Mouse (Mus musculus): ENCODE results near the gene Slmap. TPM values are rescaled to one million over a fixed set of nuclear protein-coding genes. Genes with fewer than 3 reads are reported as not detected.
"Not testable (repeated sequence)": the region's sequence is repeated elsewhere in the genome, so short reads cannot be mapped to it uniquely, and the experiment has no call there.

The Slmap gene
- total RNA-seq, 2 experiments from 2014 or later: 113 to 116 TPM

DNA sequence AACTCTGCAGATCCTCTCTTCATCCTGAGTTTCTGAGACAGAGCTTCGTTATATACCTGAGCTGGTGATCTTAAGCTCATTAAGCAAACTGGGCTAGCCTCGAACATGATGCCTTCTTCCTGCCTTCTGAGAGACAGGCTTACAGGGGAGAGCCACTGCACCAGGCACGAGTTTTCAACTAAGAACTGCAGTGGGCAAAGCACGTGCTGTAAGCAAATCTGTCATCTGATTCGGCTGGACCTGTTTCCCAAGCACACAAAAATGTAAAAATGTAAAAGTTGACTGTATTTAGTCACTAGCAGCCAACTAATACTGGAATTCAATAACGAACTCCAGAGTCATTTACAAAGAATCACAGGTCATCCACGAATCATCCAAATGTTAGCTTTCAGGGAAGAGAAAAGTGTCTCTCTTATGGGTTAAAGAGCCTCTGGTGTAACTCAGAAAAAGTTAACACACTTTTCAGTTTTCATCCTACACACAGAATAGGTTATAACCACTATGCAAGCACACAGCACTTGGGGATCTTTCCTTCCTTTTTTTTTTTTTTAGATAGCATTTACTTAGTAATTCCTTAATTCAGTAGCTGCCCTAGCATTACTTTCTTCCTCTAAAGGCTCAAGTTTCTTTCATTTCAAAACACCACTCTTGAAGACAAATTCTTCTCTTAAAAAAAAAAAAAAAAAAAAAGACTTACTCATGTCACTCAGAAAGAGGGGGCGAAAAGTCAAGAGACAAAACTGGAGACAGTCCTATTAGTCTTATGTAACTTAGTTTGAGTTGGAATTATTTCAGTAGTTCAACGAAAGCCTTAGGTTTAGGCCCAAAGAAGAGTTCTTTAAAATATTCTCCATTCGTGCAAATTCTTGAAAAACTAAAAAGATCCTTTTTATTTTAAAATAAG is 3.1 kb downstream of the Slmap start:
- Histone ChIP-seq H3K27ac (no peak overlapping the region), H3K4me3 (peak overlapping the region; percentile 22; the same call in 1 of the 2 replicates)
- intact Hi-C loops (cut with DNase I): loop anchor here (2.0 kb wide), 1 partner anchor 107 kb away; the partner anchor contains the start of gene Arf4
- no peak for TF ChIP-seq CTCF (IDR thresholded peaks at IDR 0.05)
- no peak for DNase-seq (ENCODE audit: extremely low spot score in 1 of 2, low spot score in 2 of 2)

DNA sequence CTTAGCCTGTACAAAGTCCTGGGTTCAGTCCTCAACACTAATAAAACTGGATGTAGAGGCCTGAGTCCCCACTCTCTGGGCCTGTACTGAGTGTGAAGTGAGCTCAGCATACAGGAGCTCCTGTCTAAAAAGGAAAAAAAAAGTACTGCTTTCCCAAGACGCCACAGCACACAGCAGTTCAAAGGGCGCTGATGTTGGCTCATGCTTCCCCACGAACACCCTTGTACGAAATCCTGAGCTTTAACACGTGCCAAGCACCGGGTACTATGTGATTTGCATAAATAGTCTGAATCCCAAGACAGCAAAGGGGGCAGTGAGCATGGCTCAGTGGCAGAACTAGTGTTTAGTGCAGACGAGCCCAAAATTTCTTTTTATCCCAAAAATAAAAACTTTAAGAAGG is 4.4 kb downstream of the Slmap start:
- intact Hi-C loops (cut with DNase I): no loop called here

DNA sequence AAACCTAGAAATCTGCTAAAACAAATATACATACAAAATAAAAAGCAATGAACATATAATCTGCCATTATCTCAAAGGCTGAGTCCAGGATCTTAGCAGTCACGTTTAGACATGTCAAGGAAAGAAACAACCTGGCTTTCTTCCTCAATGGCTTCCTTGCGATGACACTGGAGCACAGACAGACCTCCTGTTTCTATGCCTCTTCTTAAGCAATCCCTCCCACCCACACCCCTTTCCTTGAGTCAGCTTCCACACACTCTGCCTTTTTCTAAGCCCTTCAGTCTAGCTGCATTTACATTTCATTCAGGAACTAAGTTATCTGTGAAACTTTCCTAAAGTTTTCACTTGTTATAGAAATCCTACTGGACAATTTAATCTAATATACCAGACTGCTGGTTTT is 6.4 kb downstream of the Slmap start:
- H3K4me3 ChIP-seq: no peak overlapping the region
- intact Hi-C loops (cut with DNase I): no loop called here
- H3K27ac ChIP-seq: no peak overlapping the region
- TF ChIP-seq CTCF (IDR thresholded peaks at IDR 0.05): no peak
- DNase-seq (ENCODE audit: extremely low spot score in 1 of 2, low spot score in 2 of 2): no peak

More for the DNA sequence above, 4.4 kb downstream of the Slmap start:
- H3K27ac ChIP-seq: no peak overlapping the region
- DNase-seq (ENCODE audit: extremely low spot score in 1 of 2, low spot score in 2 of 2): no peak
- no peak for TF ChIP-seq CTCF (IDR thresholded peaks at IDR 0.05)
- H3K4me3 ChIP-seq: no peak overlapping the region

DNA sequence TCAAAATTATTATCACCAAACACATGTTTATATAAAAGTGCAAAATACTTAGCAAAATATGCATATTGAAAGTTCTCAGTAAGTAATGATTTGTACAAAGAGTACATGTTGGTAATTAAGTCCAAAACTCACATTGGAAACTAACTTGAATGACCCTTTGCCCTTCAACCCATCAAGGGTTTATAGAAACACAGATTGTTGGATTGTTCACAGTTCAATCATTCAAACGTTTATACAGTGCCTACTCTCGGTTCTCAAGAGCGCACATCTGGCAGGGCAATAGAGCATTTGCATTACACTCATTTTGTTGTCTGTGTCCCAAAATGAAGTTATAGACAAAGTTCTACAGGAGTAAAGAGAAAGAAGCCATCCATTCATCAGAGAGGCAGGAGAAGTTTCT is 8.8 kb downstream of the Slmap start:
- no peak for DNase-seq (ENCODE audit: extremely low spot score in 1 of 2, low spot score in 2 of 2)
- H3K27ac ChIP-seq: no peak overlapping the region
- intact Hi-C loops (cut with DNase I): no loop called here
- H3K4me3 ChIP-seq: no peak overlapping the region
- no peak for TF ChIP-seq CTCF (IDR thresholded peaks at IDR 0.05)

DNA sequence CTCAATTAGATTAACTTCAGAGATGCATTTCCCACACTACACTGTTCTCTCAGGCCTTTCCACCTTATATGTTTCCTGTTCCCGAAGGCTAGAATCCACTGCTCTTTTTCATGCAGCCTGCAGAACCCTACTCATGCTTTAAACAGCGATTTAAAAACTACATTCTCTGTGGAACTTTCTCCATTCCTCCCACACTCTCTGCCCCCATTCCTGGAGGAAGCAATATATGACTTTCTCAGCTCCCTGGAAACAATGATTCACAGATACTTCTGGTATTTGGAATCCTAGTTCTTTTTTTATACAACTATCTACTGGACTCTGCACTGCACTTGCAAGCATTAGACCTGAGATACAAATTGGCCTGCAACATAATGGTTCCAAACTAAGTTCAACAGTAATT is 11.6 kb downstream of the Slmap start:
- intact Hi-C loops (cut with DNase I): no loop called here
- no peak; the same call in 1 of the 2 replicates for TF ChIP-seq CTCF (IDR thresholded peaks at IDR 0.05)
- no peak overlapping the region for H3K27ac ChIP-seq
- H3K4me3 ChIP-seq: no peak overlapping the region
- DNase-seq (ENCODE audit: extremely low spot score in 1 of 2, low spot score in 2 of 2): peak in 1 of 2 experiments; percentile 29

DNA sequence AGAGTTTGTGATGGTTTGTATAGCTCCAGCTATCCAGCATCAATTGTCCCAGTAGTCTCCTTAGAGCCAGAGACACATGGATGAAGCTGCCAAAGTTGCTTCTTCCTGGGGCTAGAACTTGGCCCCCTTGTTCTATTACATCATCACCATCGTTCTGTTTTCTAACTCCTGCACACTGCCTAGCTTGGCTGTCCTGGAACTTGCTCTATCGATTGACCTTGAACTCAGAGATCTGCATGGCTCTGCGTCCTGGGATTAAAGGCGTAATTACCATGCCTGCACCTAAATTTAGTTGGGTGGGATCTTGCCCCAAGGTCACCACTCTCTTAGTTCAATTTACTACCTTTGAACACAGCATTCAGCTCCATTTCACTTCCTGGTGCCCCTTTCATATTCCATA is 14.9 kb downstream of the Slmap start:
- intact Hi-C loops (cut with DNase I): no loop called here
- DNase-seq (ENCODE audit: extremely low spot score in 1 of 2, low spot score in 2 of 2): no peak
- no peak for TF ChIP-seq CTCF (IDR thresholded peaks at IDR 0.05)

DNA sequence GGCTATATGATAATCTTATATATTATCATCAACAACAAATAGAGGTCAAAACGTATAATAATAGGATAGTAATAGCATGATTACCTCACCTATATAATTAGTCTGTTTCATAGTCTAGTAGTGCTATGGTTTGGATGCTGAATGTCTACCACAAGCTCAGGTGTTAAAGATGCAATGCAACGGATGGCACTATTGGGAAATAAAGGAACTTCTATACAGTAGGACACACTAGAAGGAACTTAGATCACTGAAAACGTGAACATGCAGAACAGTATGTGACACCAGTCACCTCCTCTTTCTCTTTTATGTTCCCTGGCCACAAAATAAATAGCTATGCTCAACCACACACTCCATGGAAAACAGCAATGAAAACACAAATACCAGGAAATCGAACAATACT is 16.9 kb downstream of the Slmap start:
- Histone ChIP-seq H3K4me3 (no peak overlapping the region), H3K27ac (no peak overlapping the region)
- no peak for DNase-seq (ENCODE audit: extremely low spot score in 1 of 2, low spot score in 2 of 2)
- no peak for TF ChIP-seq CTCF (IDR thresholded peaks at IDR 0.05)
- intact Hi-C loops (cut with DNase I): no loop called here

More for the DNA sequence above, 14.9 kb downstream of the Slmap start:
- Histone ChIP-seq H3K4me3 (no peak overlapping the region), H3K27ac (no peak overlapping the region)

DNA sequence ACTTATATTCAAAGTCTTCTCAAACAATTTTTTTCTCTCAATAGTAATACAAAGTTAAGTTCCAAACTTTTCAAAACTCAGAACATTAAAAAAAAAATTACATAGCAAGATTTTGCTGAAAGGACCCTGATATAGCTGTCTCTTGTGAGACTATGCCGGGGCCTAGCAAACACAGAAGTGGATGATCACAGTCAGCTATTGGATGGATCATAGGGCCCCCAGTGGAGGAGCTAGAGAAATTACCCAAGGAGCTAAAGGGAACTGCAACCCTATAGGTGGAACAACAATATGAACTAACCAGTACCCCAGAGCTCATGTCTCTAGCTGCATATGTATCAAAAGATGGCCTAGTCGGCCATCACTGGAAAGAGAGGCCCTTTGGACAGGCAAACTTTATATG is 18.5 kb downstream of the Slmap start:
- H3K27ac ChIP-seq; intact Hi-C loops (cut with DNase I); DNase-seq (ENCODE audit: extremely low spot score in 1 of 2, low spot score in 2 of 2); H3K4me3 ChIP-seq: not testable (repeated sequence)

DNA sequence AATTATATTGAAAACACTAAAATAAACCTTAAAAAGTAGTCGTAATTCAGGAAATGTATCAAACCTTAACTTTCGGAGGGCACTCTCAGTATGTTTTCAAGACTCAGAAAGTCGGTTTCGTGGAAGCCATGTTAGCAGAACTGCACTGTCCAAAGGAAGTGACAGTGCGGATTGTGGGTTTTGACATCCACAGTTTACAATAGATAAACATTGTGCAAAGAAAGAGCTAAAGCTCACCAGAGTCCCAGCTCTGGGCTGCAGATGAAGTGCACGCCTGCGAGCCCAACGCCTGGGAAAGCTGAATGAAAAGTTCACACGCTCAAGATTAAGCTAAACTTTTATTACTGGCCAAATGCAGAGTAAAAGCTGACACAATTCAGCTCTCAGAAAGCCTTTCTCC is 18.9 kb downstream of the Slmap start:
- no peak for TF ChIP-seq CTCF (IDR thresholded peaks at IDR 0.05)
- intact Hi-C loops (cut with DNase I): no loop called here
- DNase-seq (ENCODE audit: extremely low spot score in 1 of 2, low spot score in 2 of 2): no peak
- H3K4me3 ChIP-seq: no peak overlapping the region
- H3K27ac ChIP-seq: no peak overlapping the region

DNA sequence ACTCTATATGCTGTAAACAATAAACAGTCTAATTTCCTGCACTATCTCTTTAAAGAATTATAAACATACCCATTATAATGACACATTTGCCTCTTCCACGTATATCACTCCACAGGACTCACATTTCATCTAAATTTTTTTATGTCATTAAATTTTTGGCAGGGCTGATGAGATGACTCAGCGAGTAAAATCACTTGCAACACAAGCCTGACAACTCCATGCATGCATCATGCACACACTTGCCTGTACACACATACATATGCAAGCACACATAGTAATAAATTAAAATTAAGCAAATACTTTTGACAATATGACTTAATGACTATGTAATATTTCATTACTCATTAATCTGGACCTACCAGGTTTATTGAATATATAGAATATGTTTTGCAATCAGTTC is 24.2 kb downstream of the Slmap start:
- intact Hi-C loops (cut with DNase I): no loop called here
- no peak for DNase-seq (ENCODE audit: extremely low spot score in 1 of 2, low spot score in 2 of 2)
- Histone ChIP-seq H3K4me3 (no peak overlapping the region), H3K27ac (no peak overlapping the region)
- no peak for TF ChIP-seq CTCF (IDR thresholded peaks at IDR 0.05)

DNA sequence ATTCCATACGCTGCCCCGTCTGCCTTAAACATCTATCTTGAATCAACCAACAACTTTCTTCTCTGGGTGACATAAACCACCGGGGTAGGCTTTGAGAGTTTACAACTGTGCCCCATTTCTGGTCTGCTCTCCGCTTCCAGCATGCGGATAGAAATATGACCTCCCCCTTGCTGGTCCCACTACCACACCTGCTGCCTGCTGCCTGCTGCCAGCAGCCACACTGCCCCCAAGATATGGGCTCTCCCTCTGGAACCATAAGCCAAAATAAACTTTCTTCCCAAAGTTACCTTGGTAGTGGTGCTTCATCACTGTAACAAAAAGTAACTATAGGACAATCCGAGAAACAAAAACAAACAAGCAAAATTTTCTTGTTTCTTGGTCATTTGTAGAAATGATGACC is 26.6 kb downstream of the Slmap start:
- no peak for DNase-seq (ENCODE audit: extremely low spot score in 1 of 2, low spot score in 2 of 2)
- intact Hi-C loops (cut with DNase I): no loop called here
- no peak overlapping the region for H3K27ac ChIP-seq
- TF ChIP-seq CTCF (IDR thresholded peaks at IDR 0.05): no peak
- no peak overlapping the region for H3K4me3 ChIP-seq

DNA sequence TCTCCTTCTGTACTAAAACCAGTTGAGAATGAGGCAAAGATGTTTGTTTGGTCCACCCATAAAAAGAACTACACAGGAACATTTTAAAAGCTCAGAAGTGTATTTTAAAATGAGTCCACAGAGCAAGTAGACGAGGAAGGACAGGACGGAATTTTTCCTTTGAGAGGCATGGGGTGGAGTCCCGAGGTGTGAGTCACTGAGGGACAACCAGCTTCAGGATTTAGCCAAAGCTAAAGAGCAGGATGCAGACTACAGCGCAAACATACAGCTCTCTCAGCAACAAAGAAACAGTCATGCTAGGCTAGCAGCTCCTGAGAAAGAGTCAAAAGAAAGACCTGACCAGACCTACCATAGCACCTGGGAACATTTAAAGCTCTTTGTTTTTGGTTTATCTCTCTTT is 27.4 kb downstream of the Slmap start:
- TF ChIP-seq CTCF (IDR thresholded peaks at IDR 0.05): no peak
- H3K27ac ChIP-seq: no peak overlapping the region
- H3K4me3 ChIP-seq: no peak overlapping the region
- intact Hi-C loops (cut with DNase I): no loop called here
- no peak for DNase-seq (ENCODE audit: extremely low spot score in 1 of 2, low spot score in 2 of 2)

DNA sequence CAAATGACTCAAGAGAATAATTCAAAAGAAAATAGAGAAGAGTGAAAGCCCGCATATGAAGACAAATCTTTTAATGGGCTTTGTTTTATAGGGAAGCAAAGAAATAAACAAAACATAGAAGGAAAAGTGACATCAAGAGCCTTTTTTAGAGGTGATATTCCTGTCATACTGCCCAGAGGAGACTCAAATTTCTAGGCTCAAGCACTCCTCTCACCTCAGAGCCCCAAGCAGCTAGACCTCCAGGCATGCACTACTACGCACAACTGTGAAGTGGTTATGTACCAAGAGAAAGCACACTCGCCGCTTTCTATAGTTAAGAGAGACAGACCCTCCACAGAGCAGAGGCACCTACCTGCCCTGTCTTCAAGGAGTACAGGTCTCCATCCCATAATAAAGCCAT is 30.2 kb downstream of the Slmap start:
- H3K4me3 ChIP-seq: no peak overlapping the region
- DNase-seq (ENCODE audit: extremely low spot score in 1 of 2, low spot score in 2 of 2): no peak
- H3K27ac ChIP-seq: no peak overlapping the region
- TF ChIP-seq CTCF (IDR thresholded peaks at IDR 0.05): no peak
- intact Hi-C loops (cut with DNase I): no loop called here

Data from left cerebral cortex, adult 2 months (tissue).